Mouse (Mus musculus): ENCODE data around the gene Stat2.
"Not testable (repeated sequence)": the region's sequence is repeated elsewhere in the genome, so short reads cannot be mapped to it uniquely, and the experiment has no call there.

DNA sequence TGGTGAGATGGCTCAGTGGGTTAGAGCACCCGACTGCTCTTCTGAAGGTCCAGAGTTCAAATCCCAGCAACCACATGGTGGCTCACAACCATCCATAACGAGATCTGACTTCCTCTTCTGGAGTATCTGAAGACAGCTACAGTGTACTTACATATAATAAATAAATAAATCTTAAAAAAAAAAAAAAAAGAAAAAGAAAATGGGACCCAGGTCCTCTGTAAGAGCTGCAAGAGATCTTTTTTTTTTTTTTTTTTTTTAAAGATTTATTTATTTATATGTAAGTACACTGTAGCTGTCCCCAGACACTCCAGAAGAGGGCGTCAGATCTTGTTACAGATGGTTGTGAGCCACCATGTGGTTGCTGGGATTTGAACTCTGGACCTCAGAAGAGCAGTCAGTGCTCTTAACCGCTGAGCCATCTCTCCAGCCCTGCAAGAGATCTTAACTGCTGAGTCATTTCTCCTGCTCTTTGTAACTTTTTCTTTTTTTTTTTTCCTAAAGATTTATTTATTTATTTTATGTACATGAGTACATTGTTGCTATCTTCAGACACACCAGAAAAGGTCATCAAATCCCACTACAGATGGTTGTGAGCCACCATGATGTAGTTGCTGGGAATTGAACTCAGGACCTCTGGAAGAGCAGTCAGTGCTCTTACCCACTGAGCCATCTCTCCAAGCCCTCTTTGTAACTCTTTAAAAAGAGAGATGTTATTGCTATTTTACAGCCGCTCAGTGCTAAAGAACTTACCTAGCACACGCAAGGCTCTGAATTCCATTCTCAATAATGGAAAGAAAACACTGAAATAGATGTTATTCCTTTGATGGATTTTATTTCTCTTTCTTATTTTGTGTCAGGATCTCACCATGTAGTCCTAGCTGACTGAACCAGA lies 62.2 kb downstream of the Stat2 start:
- not testable (repeated sequence) for TF ChIP-seq CTCF, EP300 (IDR thresholded peaks at IDR 0.05; ENCODE audit: low read depth)

Measured in liver, postnatal 0 days (tissue).